In the genomic region with DNA sequence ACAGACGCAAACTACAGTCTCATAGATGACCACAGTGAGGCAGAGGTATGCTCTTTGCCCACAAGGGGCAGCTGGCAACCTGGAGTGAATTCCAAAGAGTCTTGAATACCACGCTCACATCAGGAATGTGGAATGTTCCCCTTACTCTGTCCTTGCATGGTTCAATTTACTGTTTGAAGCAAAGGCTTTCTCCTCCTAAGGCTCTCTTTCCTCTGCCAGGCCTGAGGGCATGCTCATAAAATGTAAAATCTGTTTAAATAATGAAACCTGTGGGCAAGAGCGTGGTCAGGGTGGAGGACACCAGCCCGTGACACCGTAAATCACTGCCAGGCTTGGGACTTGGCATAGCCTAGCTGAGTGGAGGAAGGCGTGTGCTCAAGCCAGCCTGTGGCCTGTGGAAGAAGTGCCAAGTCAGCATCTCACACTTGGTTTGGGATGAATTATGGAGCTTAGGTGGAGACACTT, we compare ENCODE assay signal across 12 mouse cellular contexts. TPM values are rescaled to one million over a fixed set of nuclear protein-coding genes. Genes with fewer than 3 reads are reported as not detected.
DNase-seq lines count a peak whose midpoint lies in the region; ATAC-seq lines count a peak whose summit lies in the region.
"Had no signal": no experiment of that assay in that cellular context is flagged by ENCODE, and none has a peak within 500 bp of the region (broad histone marks: within the 10 kb centered on the region; RNA-seq: fewer than 3 reads in every experiment).

No protein-coding gene starts in this region.

- H3K4me3 ChIP-seq in heart, embryonic 15.5 days: no peak overlapping the region
- no peak overlapping the region for H3K4me3 ChIP-seq in heart, embryonic 10.5 days
- no peak overlapping the region for H3K4me3 ChIP-seq in embryonic facial prominence, embryonic 15.5 days (replicated peaks)
- no peak overlapping the region for H3K4me3 ChIP-seq in kidney, embryonic 14.5 days (ENCODE audit: low read length)
- H3K4me3 ChIP-seq in forebrain, embryonic 10.5 days: no peak overlapping the region
- H3K4me3 ChIP-seq: liver, embryonic 13.5 days; midbrain, embryonic 13.5 days had no signal

- no peaks in the 10 kb centered on the region for H3K9me3 ChIP-seq in heart, embryonic 15.5 days (replicated peaks)
- no peaks in the 10 kb centered on the region for H3K9me3 ChIP-seq in heart, embryonic 10.5 days
- no peaks in the 10 kb centered on the region for H3K9me3 ChIP-seq in embryonic facial prominence, embryonic 15.5 days (replicated peaks)
- H3K9me3 ChIP-seq in kidney, embryonic 14.5 days (ENCODE audit: control insufficient read depth, low read length): no peaks in the 10 kb centered on the region
- no peaks in the 10 kb centered on the region for H3K9me3 ChIP-seq in forebrain, embryonic 10.5 days
- H3K9me3 ChIP-seq: liver, embryonic 13.5 days; midbrain, embryonic 13.5 days had no signal

- no peaks in the 10 kb centered on the region for H3K36me3 ChIP-seq in heart, embryonic 15.5 days
- H3K36me3 ChIP-seq in heart, embryonic 10.5 days: no peaks in the 10 kb centered on the region
- H3K36me3 ChIP-seq in embryonic facial prominence, embryonic 15.5 days: no peaks in the 10 kb centered on the region
- no peaks in the 10 kb centered on the region for H3K36me3 ChIP-seq in kidney, embryonic 14.5 days (ENCODE audit: control insufficient read depth, insufficient read depth, low read length)
- H3K36me3 ChIP-seq in forebrain, embryonic 10.5 days (replicated peaks): no peaks in the 10 kb centered on the region
- H3K36me3 ChIP-seq: liver, embryonic 13.5 days; midbrain, embryonic 13.5 days had no signal

- ATAC-seq in heart, embryonic 15.5 days (replicated peaks; ENCODE audit: insufficient number of reproducible peaks, insufficient read depth, low FRiP score, low read depth): no peak
- peak; percentile 60 for ATAC-seq in embryonic facial prominence, embryonic 15.5 days (ENCODE audit: insufficient number of reproducible peaks, low FRiP score, low TSS enrichment, low read depth)
- peak; percentile 57 for ATAC-seq in kidney, embryonic 14.5 days (ENCODE audit: low FRiP score, low TSS enrichment)
- ATAC-seq: hindbrain, embryonic 16.5 days; midbrain, embryonic 13.5 days had no signal

- no peak overlapping the region for H3K9ac ChIP-seq in heart, embryonic 15.5 days
- H3K9ac ChIP-seq in embryonic facial prominence, embryonic 15.5 days: no peak overlapping the region
- no peak overlapping the region for H3K9ac ChIP-seq in kidney, embryonic 14.5 days (ENCODE audit: low read depth, low read length)
- H3K9ac ChIP-seq: liver, embryonic 13.5 days; midbrain, embryonic 13.5 days had no signal

- DNase-seq in heart, embryonic 10.5 days (ENCODE audit: low spot score): no peak
- peak; percentile 91 for DNase-seq in 3T3-L1 (ENCODE audit: low read depth, low spot score)
- no peak for DNase-seq in ovary, postnatal 14 days (ENCODE audit: low spot score)
- no peak for DNase-seq in layer of hippocampus, postnatal 25 days (ENCODE audit: extremely low spot score in 1 of 2, low spot score in 1 of 2)
- no peak for DNase-seq in forebrain, embryonic 10.5 days (ENCODE audit: extremely low spot score, low spot score)
- DNase-seq: liver, embryonic 13.5 days; thymus, adult 18-20 months had no signal

- peaks cover 11% of the 10 kb centered on the region for H3K4me1 ChIP-seq in heart, embryonic 15.5 days (replicated peaks)
- peaks cover 5% of the 10 kb centered on the region for H3K4me1 ChIP-seq in heart, embryonic 10.5 days
- H3K4me1 ChIP-seq in embryonic facial prominence, embryonic 15.5 days: peaks cover 11% of the 10 kb centered on the region; the same call in 1 of the 2 replicates
- H3K4me1 ChIP-seq in kidney, embryonic 14.5 days (ENCODE audit: control insufficient read depth, insufficient read depth, low read length): no peaks in the 10 kb centered on the region
- no peaks in the 10 kb centered on the region for H3K4me1 ChIP-seq in forebrain, embryonic 10.5 days
- H3K4me1 ChIP-seq: liver, embryonic 13.5 days; midbrain, embryonic 13.5 days had no signal

- H3K27me3 ChIP-seq in heart, embryonic 15.5 days: no peaks in the 10 kb centered on the region
- no peaks in the 10 kb centered on the region for H3K27me3 ChIP-seq in heart, embryonic 10.5 days (ENCODE audit: insufficient read depth, poor library complexity, severe bottlenecking)
- no peaks in the 10 kb centered on the region for H3K27me3 ChIP-seq in embryonic facial prominence, embryonic 15.5 days
- no peaks in the 10 kb centered on the region for H3K27me3 ChIP-seq in kidney, embryonic 14.5 days (ENCODE audit: control insufficient read depth, insufficient read depth, low read length)
- H3K27me3 ChIP-seq in forebrain, embryonic 10.5 days (ENCODE audit: poor library complexity, severe bottlenecking): no peaks in the 10 kb centered on the region
- H3K27me3 ChIP-seq: liver, embryonic 13.5 days; midbrain, embryonic 13.5 days had no signal

- no peak overlapping the region for H3K4me2 ChIP-seq in heart, embryonic 15.5 days
- H3K4me2 ChIP-seq in embryonic facial prominence, embryonic 15.5 days (replicated peaks): no peak overlapping the region
- H3K4me2 ChIP-seq in kidney, embryonic 14.5 days (replicated peaks; ENCODE audit: low read depth, low read length): no peak overlapping the region
- H3K4me2 ChIP-seq: liver, embryonic 13.5 days; midbrain, embryonic 13.5 days had no signal

- H3K27ac ChIP-seq in heart, embryonic 15.5 days: peak overlapping the region; percentile 40; the same call in 1 of the 2 replicates
- H3K27ac ChIP-seq in heart, embryonic 10.5 days: no peak overlapping the region
- H3K27ac ChIP-seq in embryonic facial prominence, embryonic 15.5 days (replicated peaks): peak overlapping the region; percentile 40; the same call in 1 of the 2 replicates
- no peak overlapping the region for H3K27ac ChIP-seq in kidney, embryonic 14.5 days (ENCODE audit: low read depth, low read length)
- H3K27ac ChIP-seq in forebrain, embryonic 10.5 days: no peak overlapping the region
- H3K27ac ChIP-seq: liver, embryonic 13.5 days; midbrain, embryonic 13.5 days had no signal

- WGBS in heart, embryonic 15.5 days: 74% methylated on average over 6 of the region's 6 CpGs
- 75% methylated on average over 6 of the region's 6 CpGs for WGBS in heart, embryonic 10.5 days
- 63% methylated on average over 6 of the region's 6 CpGs for WGBS in embryonic facial prominence, embryonic 15.5 days
- WGBS in kidney, embryonic 14.5 days: 63% methylated on average over 6 of the region's 6 CpGs
- 88% methylated on average over 6 of the region's 6 CpGs for WGBS in forebrain, embryonic 10.5 days

RNA-seq across cellular contexts. Expression of a gene that starts 34.5 kb away (rescaled TPM):
- 7.9 and 11.1 TPM in 2 replicates for polyA plus RNA-seq in heart, embryonic 15.5 days (2015; fragmentation: Nextera tagmentation; extraction: Ambion mirVana)
- polyA plus RNA-seq in heart, embryonic 10.5 days (2016; fragmentation: Nextera tagmentation; extraction: Ambion mirVana): 7.6 and 16.8 TPM in 2 replicates
- 51.4 and 51.6 TPM in 2 replicates for polyA plus RNA-seq in embryonic facial prominence, embryonic 15.5 days (2015; fragmentation: Nextera tagmentation; extraction: Ambion mirVana)
- 41.4 and 51.0 TPM in 2 replicates for polyA plus RNA-seq in kidney, embryonic 14.5 days (2014; fragmentation: Nextera tagmentation; extraction: Ambion mirVana)
- 100 to 1,000 TPM in 1 of 2 experiments, 10 to 100 TPM in 1; 96.7 to 119 TPM for total RNA-seq in layer of hippocampus, postnatal 25 days (2021)
- polyA plus RNA-seq in forebrain, embryonic 10.5 days (2016; fragmentation: Nextera tagmentation; extraction: Ambion mirVana): 22.1 and 27.9 TPM in 2 replicates

Comparison
In these comparisons a context has a peak if more than half of its experiments do, and no peak if none do; other contexts are left out.
1. H3K27ac ChIP-seq: peak in heart, embryonic 15.5 days (single experiment) and embryonic facial prominence, embryonic 15.5 days (single experiment); none in heart, embryonic 10.5 days (single experiment), kidney, embryonic 14.5 days (single experiment) and forebrain, embryonic 10.5 days (single experiment).